Mouse (Mus musculus) embryonic fibroblast, embryonic 13.5 days (primary cell): ENCODE results near the gene Pou4f2. TPM values are rescaled to one million over a fixed set of nuclear protein-coding genes. Genes with fewer than 3 reads are reported as not detected.

Experiments
- H3K27ac ChIP-seq: 2 replicates; pipeline ENCODE4 v1.5.1; 2012; ENCODE audit warnings: low read length, control low read depth, inconsistent platforms; ENCODE audit not compliant: insufficient read depth
- H3K4me1 ChIP-seq: 2 replicates; pipeline ENCODE4 v1.6.1; 2011; ENCODE audit warnings: low read length; ENCODE audit not compliant: control insufficient read depth, insufficient read depth
- H3K4me3 ChIP-seq: 2 replicates; pipeline ENCODE4 v1.5.1; 2011; ENCODE audit warnings: mild to moderate bottlenecking, control low read depth, low read length; ENCODE audit not compliant: insufficient read depth
- CTCF ChIP-seq: IDR thresholded peaks from 2 replicates; pipeline ENCODE4 v1.5.1; 2011; ENCODE audit warnings: mild to moderate bottlenecking, control low read depth, low read length, moderate library complexity, borderline replicate concordance; ENCODE audit not compliant: insufficient read depth
- POLR2A ChIP-seq: IDR thresholded peaks from 2 replicates; pipeline ENCODE4 v1.6.1; 2011; ENCODE audit warnings: low read depth, mild to moderate bottlenecking, control low read depth, low read length, moderate library complexity
- polyA plus RNA-seq: library from polyadenylated mRNA; stranded (reverse); fragments of >200 nt; gene quantifications from 2 replicates; pipeline ENCODE4 v1.2.4, GENCODE M21; 2011; ENCODE audit warnings: low read depth; ENCODE audit not compliant: missing spikeins, insufficient read length

Gene Pou4f2
- polyA plus RNA-seq, 1 experiment = not detected

- Histone ChIP-seq H3K4me1 (no peaks in the 10 kb centered on the region), H3K4me3 (no peak overlapping the region)
- TF ChIP-seq POLR2A = no peak
- no peak for TF ChIP-seq CTCF
These were observed 853 bp downstream of the Pou4f2 start for GRCm38 (mm10) chr8:78435624-78435960.

GRCm38 (mm10) chr8:78434823-78435623 is 1.4 kb downstream of the Pou4f2 start:
- H3K4me1 ChIP-seq = no peaks in the 10 kb centered on the region
- H3K27ac ChIP-seq = no peak overlapping the region
- no peak for TF ChIP-seq POLR2A
- TF ChIP-seq CTCF = no peak
- no peak overlapping the region for H3K4me3 ChIP-seq

More at GRCm38 (mm10) chr8:78435624-78435960, 853 bp downstream of the Pou4f2 start:
- no peak overlapping the region for H3K27ac ChIP-seq

GRCm38 (mm10) chr8:78434340-78434739 is 2.1 kb downstream of the Pou4f2 start:
- TF ChIP-seq POLR2A (no peak), CTCF (no peak)
- Histone ChIP-seq H3K4me3 (no peak overlapping the region), H3K4me1 (no peaks in the 10 kb centered on the region), H3K27ac (no peak overlapping the region)

GRCm38 (mm10) chr8:78433318-78433717 is 3.1 kb downstream of the Pou4f2 start:
- Histone ChIP-seq H3K4me1 (no peaks in the 10 kb centered on the region), H3K4me3 (no peak overlapping the region), H3K27ac (no peak overlapping the region)
- no peak for TF ChIP-seq POLR2A
- TF ChIP-seq CTCF = no peak

GRCm38 (mm10) chr8:78432451-78432850 is 4.0 kb downstream of the Pou4f2 start:
- H3K4me3 ChIP-seq = no peak overlapping the region
- TF ChIP-seq POLR2A = no peak
- no peak for TF ChIP-seq CTCF
- H3K27ac ChIP-seq = no peak overlapping the region
- no peaks in the 10 kb centered on the region for H3K4me1 ChIP-seq

- Histone ChIP-seq H3K4me1 (no peaks in the 10 kb centered on the region), H3K4me3 (no peak overlapping the region), H3K27ac (no peak overlapping the region)
- TF ChIP-seq CTCF (no peak), POLR2A (no peak)
These were observed 5.1 kb downstream of the Pou4f2 start for GRCm38 (mm10) chr8:78431356-78431755.

- Histone ChIP-seq H3K4me3 (no peak overlapping the region), H3K4me1 (no peaks in the 10 kb centered on the region), H3K27ac (no peak overlapping the region)
- TF ChIP-seq CTCF (no peak), POLR2A (no peak)
These were observed 8.3 kb downstream of the Pou4f2 start for GRCm38 (mm10) chr8:78428148-78428547.

- Histone ChIP-seq H3K4me3 (no peak overlapping the region), H3K4me1 (no peaks in the 10 kb centered on the region), H3K27ac (no peak overlapping the region)
- TF ChIP-seq POLR2A = no peak
- no peak for TF ChIP-seq CTCF
These were observed 8.7 kb downstream of the Pou4f2 start for GRCm38 (mm10) chr8:78427769-78428130.

- Histone ChIP-seq H3K4me1 (no peaks in the 10 kb centered on the region), H3K27ac (no peak overlapping the region), H3K4me3 (no peak overlapping the region)
- TF ChIP-seq CTCF (no peak), POLR2A (no peak)
These were observed 9.3 kb downstream of the Pou4f2 start for GRCm38 (mm10) chr8:78426875-78427768.

GRCm38 (mm10) chr8:78426455-78426854 is 10.0 kb downstream of the Pou4f2 start:
- H3K4me3 ChIP-seq = no peak overlapping the region
- H3K4me1 ChIP-seq = no peaks in the 10 kb centered on the region
- TF ChIP-seq CTCF (no peak), POLR2A (no peak)
- no peak overlapping the region for H3K27ac ChIP-seq
